Mouse (Mus musculus): ENCODE measurements at regions not wholly inside any gene's neighbourhood (a gene's known extent, or its start where the extent isn't known, plus 50 kb on each side); places are given as distances from the start of the nearest gene placed in this dataset.

- DNase-seq (ENCODE audit: low read depth, low spot score), result no peak
Measured at GRCm38 (mm10) chr6:122394160-122394559, 53.8 kb upstream of the Phc1 start.

GRCm38 (mm10) chr6:122393231-122393881 is 53.0 kb upstream of the Phc1 start:
- DNase-seq (ENCODE audit: low read depth, low spot score), result no peak

- peak; percentile 85 for DNase-seq (ENCODE audit: low read depth, low spot score)
Measured at GRCm38 (mm10) chr6:122391725-122392667, 51.6 kb upstream of the Phc1 start.

GRCm38 (mm10) chr6:122391126-122391525 is 50.8 kb upstream of the Phc1 start:
- no peak for DNase-seq (ENCODE audit: low read depth, low spot score)

GRCm38 (mm10) chr6:122390720-122391119 is 50.4 kb upstream of the Phc1 start:
- no peak for DNase-seq (ENCODE audit: low read depth, low spot score)

All from forelimb bud, embryonic 11.5 days (tissue).